In genomic region chr9:49729479-49729878, GRCm38 (mm10) we compare ENCODE assay signal across 17 mouse cellular contexts.
"Had no signal": no experiment of that assay in that cellular context is flagged by ENCODE, and none has a peak within 500 bp of the region (broad histone marks: within the 10 kb centered on the region; RNA-seq: fewer than 3 reads in every experiment).

No protein-coding gene starts in this region.

- H3K36me3 ChIP-seq: kidney, embryonic 15.5 days; limb, embryonic 10.5 days; liver, embryonic 12.5 days; midbrain, embryonic 13.5 days; neural tube, embryonic 12.5 days; stomach, embryonic 15.5 days had no signal

- H3K4me3 ChIP-seq: kidney, embryonic 15.5 days; limb, embryonic 10.5 days; liver, embryonic 12.5 days; megakaryocyte, embryonic 14.5 days; midbrain, embryonic 13.5 days; myocyte; neural tube, embryonic 12.5 days; stomach, embryonic 15.5 days had no signal

- ATAC-seq: liver, embryonic 12.5 days; midbrain, embryonic 13.5 days had no signal

- H3K4me1 ChIP-seq: limb, embryonic 10.5 days; liver, embryonic 12.5 days; megakaryocyte, embryonic 14.5 days; stomach, embryonic 15.5 days had no signal

- H3K9ac ChIP-seq: kidney, embryonic 15.5 days; liver, embryonic 12.5 days; lung, embryonic 14.5 days; midbrain, embryonic 13.5 days; neural tube, embryonic 12.5 days; stomach, embryonic 15.5 days had no signal

- H3K27ac ChIP-seq: kidney, embryonic 15.5 days; limb, embryonic 10.5 days; liver, embryonic 12.5 days; macrophage; midbrain, embryonic 13.5 days; neural tube, embryonic 12.5 days; stomach, embryonic 15.5 days had no signal

- DNase-seq: kidney, adult 2 months; kidney, postnatal 25 days; layer of hippocampus, adult 9-11 months; lung, embryonic 14.5 days; lung, postnatal 10 days; right cerebral cortex, postnatal 14 days; thymus, adult 2 months; thymus, postnatal 25 days had no signal

- H3K9me3 ChIP-seq: kidney, embryonic 15.5 days; limb, embryonic 10.5 days; liver, embryonic 12.5 days; midbrain, embryonic 13.5 days; neural tube, embryonic 12.5 days; stomach, embryonic 15.5 days had no signal

- H3K27me3 ChIP-seq: kidney, embryonic 15.5 days; liver, embryonic 12.5 days; megakaryocyte, embryonic 14.5 days; midbrain, embryonic 13.5 days; neural tube, embryonic 12.5 days; stomach, embryonic 15.5 days had no signal

- H3K4me2 ChIP-seq: kidney, embryonic 15.5 days; liver, embryonic 12.5 days; lung, embryonic 14.5 days; midbrain, embryonic 13.5 days; neural tube, embryonic 12.5 days; stomach, embryonic 15.5 days had no signal
